Mouse (Mus musculus) myocyte (in vitro differentiated cells): ENCODE measurements at regions not wholly inside any gene's neighbourhood (a gene's known extent, or its start where the extent isn't known, plus 50 kb on each side); places are given as distances from the start of the nearest gene placed in this dataset.

Experiments used
- CEBPB ChIP-seq: IDR thresholded peaks from 2 replicates; pipeline ENCODE4 v1.6.1; 2011; ENCODE audit warnings: mild to moderate bottlenecking, moderate library complexity; ENCODE audit not compliant: poor library complexity, insufficient read depth, severe bottlenecking
- SRF ChIP-seq: IDR thresholded peaks from one replicate; pipeline ENCODE4 v1.6.1; 2011; ENCODE audit warnings: low read depth; ENCODE audit not compliant: control insufficient read depth, insufficient read length
- USF1 ChIP-seq: IDR thresholded peaks from one replicate; pipeline ENCODE4 v1.6.1; 2011; ENCODE audit warnings: low read depth, mild to moderate bottlenecking, control low read depth, moderate library complexity

- TF ChIP-seq USF1 (no peak), CEBPB (no peak), SRF (no peak)
Measured at GRCm38 (mm10) chr9:122673777-122674176, 73.4 kb upstream of the Topaz1 start.
